Mouse (Mus musculus) neural tube, embryonic 11.5 days (tissue): ENCODE measurements at regions not wholly inside any gene's neighbourhood (a gene's known extent, or its start where the extent isn't known, plus 50 kb on each side); places are given as distances from the start of the nearest gene placed in this dataset.

ENCODE experiments used
- ATAC-seq: fragments of 200-750 bp; cut with Nextera tagmentation; 2 replicates; pipeline ENCODE4 v1.8.0; 2017; ENCODE audit warnings: moderate number of reproducible peaks, mild to moderate bottlenecking, moderate TSS enrichment, moderate library complexity; ENCODE audit not compliant: insufficient read depth, low FRiP score, low TSS enrichment
- DNase-seq: peaks from one replicate; pipeline ENCODE4 v3.0.0-alpha.2; 2015; ENCODE audit warnings: low spot score
- H3K27ac ChIP-seq: fragments of 300-500 bp; sonication (generic); 2 replicates; pipeline ENCODE4 v1.5.1; 2014; ENCODE audit warnings: low read depth, mild to moderate bottlenecking, low read length
- H3K27me3 ChIP-seq: fragments of 300-500 bp; sonication (generic); 2 replicates; pipeline ENCODE4 v1.6.1; 2014; ENCODE audit warnings: mild to moderate bottlenecking, low read length, mixed read lengths; ENCODE audit not compliant: control insufficient read depth, insufficient read depth
- H3K36me3 ChIP-seq: fragments of 300-500 bp; sonication (generic); 2 replicates; pipeline ENCODE4 v1.6.1; 2014; ENCODE audit warnings: mild to moderate bottlenecking, low read length, moderate library complexity, mixed read lengths; ENCODE audit not compliant: control insufficient read depth, insufficient read depth
- H3K4me1 ChIP-seq: fragments of 300-500 bp; sonication (generic); 2 replicates; pipeline ENCODE4 v1.6.1; 2014; ENCODE audit warnings: low read length, mixed read lengths; ENCODE audit not compliant: control insufficient read depth, insufficient read depth
- H3K4me2 ChIP-seq: fragments of 300-500 bp; sonication (generic); 2 replicates; pipeline ENCODE4 v1.6.1; 2014; ENCODE audit warnings: low read depth, mild to moderate bottlenecking, moderate library complexity
- H3K4me3 ChIP-seq: fragments of 300-500 bp; sonication (generic); 2 replicates; pipeline ENCODE4 v1.5.1; 2014; ENCODE audit warnings: low read depth, low read length
- H3K9ac ChIP-seq: fragments of 300-500 bp; sonication (generic); 2 replicates; pipeline ENCODE4 v1.6.1; 2014; ENCODE audit warnings: mild to moderate bottlenecking, low read length
- H3K9me3 ChIP-seq: fragments of 300-500 bp; sonication (generic); 2 replicates; pipeline ENCODE4 v1.6.1; 2016; ENCODE audit warnings: low read length; ENCODE audit not compliant: control insufficient read depth
- WGBS: fragments of 180-500 bp; shearing (Covaris S2); extraction: QIAGEN DNeasy Blood & Tissue Kit; methylation state at CpG from one replicate; pipeline ENCODE4 v1.1.7; 2014; 5-methylcytosine and 5-hydroxymethylcytosine counted together

GRCm38 (mm10) chr2:21267149-21267761 is 61.7 kb downstream of the Thnsl1 start:
- DNase-seq = peak; percentile 27
- 23% methylated on average over 6 of the region's 6 CpGs for WGBS
- no peaks in the 10 kb centered on the region for H3K9me3 ChIP-seq
- H3K9ac ChIP-seq = no peak overlapping the region
- H3K36me3 ChIP-seq = no peaks in the 10 kb centered on the region
- H3K4me2 ChIP-seq = no peak overlapping the region
- peaks cover 2% of the 10 kb centered on the region; the same call in 1 of the 2 replicates for H3K4me1 ChIP-seq
- H3K27ac ChIP-seq = no peak overlapping the region
- H3K27me3 ChIP-seq = no peaks in the 10 kb centered on the region
- no peak overlapping the region for H3K4me3 ChIP-seq
- peak; percentile 65 for ATAC-seq

DNA sequence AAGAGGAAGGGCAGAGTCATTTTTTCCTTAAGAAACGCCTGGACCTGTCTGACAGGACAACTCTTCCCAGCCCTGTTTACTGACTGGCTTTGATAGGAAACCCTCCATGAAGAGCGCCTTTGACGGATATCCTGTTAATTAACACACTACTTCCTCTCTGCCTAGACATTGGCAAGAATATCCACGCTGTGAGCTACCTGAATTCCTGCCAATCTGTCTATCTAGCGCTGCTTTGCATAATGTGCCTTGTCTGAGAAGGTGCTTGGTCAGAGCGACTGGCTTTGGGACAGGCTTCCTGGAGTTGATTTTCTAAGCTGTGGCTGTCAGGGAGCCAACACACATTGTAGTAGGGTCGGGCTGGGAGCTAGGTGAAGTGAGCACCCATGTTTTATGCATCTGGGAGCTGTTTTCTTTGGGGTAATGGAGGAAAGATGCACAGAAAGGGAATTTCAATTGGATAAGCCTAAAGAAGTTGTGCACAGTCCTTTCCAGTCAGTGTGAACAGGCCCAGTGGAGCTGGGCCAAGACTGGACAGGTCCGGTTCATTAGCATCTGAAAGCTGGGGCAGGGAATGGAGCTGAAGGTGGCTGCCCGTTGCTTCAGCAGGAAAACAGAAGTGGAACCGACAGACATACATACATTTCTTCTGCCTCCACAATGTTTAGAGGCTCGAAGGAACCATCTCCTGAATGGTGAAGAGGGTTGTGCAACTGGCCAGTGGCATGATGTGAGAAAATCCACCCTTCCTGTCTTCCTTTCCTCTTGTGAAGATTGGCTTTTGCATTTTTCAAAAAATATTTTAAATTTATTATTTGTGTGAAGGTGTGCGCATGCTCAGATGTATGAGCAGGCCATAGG is 64.7 kb downstream of the Thnsl1 start:
- H3K4me1 ChIP-seq = peaks cover 2% of the 10 kb centered on the region; the same call in 1 of the 2 replicates
- no peaks in the 10 kb centered on the region for H3K36me3 ChIP-seq
- ATAC-seq (no peak), DNase-seq (no peak)
- H3K9ac ChIP-seq = no peak overlapping the region
- 84% methylated on average over 12 of the region's 12 CpGs for WGBS
- no peaks in the 10 kb centered on the region for H3K9me3 ChIP-seq
- no peak overlapping the region for H3K27ac ChIP-seq
- no peak overlapping the region for H3K4me2 ChIP-seq
- no peaks in the 10 kb centered on the region for H3K27me3 ChIP-seq
- H3K4me3 ChIP-seq = no peak overlapping the region

GRCm38 (mm10) chr2:21273416-21273815 is 67.9 kb downstream of the Thnsl1 start:
- 91% methylated on average over 4 of the region's 4 CpGs for WGBS
- no peak overlapping the region for H3K4me3 ChIP-seq
- H3K4me2 ChIP-seq = no peak overlapping the region
- no peak overlapping the region for H3K9ac ChIP-seq
- no peak for ATAC-seq
- no peaks in the 10 kb centered on the region for H3K27me3 ChIP-seq
- no peak for DNase-seq
- H3K27ac ChIP-seq = no peak overlapping the region
- no peaks in the 10 kb centered on the region for H3K4me1 ChIP-seq
- no peaks in the 10 kb centered on the region for H3K36me3 ChIP-seq
- H3K9me3 ChIP-seq = no peaks in the 10 kb centered on the region

DNA sequence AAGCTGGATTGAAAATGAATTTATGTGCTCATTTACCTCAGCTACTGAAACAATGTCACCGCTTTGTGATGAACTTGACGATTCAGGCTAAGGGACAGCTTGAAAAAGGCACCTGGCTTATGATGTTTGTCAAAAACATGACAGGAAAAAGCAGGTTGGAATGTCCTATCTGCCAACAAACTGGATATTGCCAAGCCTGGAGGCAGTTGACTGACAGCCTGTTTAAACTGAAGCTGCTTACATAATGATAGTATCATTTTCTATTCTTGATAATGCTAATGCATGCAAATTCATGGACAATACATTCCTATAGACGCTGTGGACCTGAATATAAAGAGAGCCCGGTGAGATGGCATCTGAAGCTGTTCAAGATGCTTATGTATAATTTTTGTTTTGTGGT is 69.8 kb downstream of the Thnsl1 start:
- no peak for DNase-seq
- Histone ChIP-seq H3K9ac (no peak overlapping the region), H3K4me2 (no peak overlapping the region), H3K4me3 (no peak overlapping the region), H3K9me3 (no peaks in the 10 kb centered on the region), H3K27me3 (no peaks in the 10 kb centered on the region), H3K27ac (no peak overlapping the region), H3K36me3 (no peaks in the 10 kb centered on the region), H3K4me1 (no peaks in the 10 kb centered on the region)
- no peak for ATAC-seq
- WGBS = 89% methylated on average over 4 of the region's 4 CpGs

DNA sequence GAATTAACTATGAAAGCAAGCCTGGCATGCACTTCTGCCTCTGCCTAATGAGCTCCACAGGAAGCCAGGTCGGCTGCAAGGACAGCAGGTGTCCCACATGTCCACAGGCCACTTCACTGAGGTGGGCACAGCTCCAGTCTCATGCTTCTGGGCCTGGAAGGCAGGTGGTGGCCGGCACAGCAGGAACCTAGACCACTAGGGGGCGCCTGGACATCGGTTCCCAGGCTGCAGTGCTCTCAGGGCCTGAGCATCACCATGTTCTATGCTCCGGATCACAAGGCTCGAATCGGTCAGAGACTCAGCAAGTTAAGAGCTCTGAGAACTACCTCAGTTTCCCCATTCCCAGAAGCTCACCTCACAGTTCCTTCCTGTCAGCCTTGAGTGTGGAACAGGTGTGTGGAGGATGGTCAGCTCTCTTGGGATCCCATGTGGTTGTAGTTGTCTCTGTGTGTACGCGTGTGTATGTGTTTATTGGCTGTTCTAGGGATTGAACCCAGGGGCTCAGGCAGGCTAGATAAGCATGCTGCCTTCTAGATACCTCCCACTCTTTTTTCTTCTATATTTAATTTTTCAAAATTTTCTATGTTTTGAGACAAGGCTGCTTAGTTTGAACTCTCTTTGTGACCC is 75.4 kb downstream of the Thnsl1 start:
- 41% methylated on average over 9 of the region's 9 CpGs for WGBS
- no peak overlapping the region for H3K27ac ChIP-seq
- H3K4me1 ChIP-seq = no peaks in the 10 kb centered on the region
- DNase-seq = peak; percentile 83
- no peak overlapping the region for H3K4me2 ChIP-seq
- no peaks in the 10 kb centered on the region for H3K27me3 ChIP-seq
- peak; percentile 79 for ATAC-seq
- H3K36me3 ChIP-seq = no peaks in the 10 kb centered on the region
- H3K9ac ChIP-seq = no peak overlapping the region
- H3K4me3 ChIP-seq = no peak overlapping the region
- no peaks in the 10 kb centered on the region for H3K9me3 ChIP-seq

GRCm38 (mm10) chr2:21282505-21283200 is 77.1 kb downstream of the Thnsl1 start:
- H3K9ac ChIP-seq = no peak overlapping the region
- no peaks in the 10 kb centered on the region for H3K9me3 ChIP-seq
- no peaks in the 10 kb centered on the region for H3K27me3 ChIP-seq
- DNase-seq (no peak), ATAC-seq (no peak)
- H3K27ac ChIP-seq = no peak overlapping the region
- H3K4me1 ChIP-seq = no peaks in the 10 kb centered on the region
- H3K36me3 ChIP-seq = no peaks in the 10 kb centered on the region
- WGBS = 81% methylated on average over 14 of the region's 14 CpGs
- no peak overlapping the region for H3K4me2 ChIP-seq
- H3K4me3 ChIP-seq = no peak overlapping the region

DNA sequence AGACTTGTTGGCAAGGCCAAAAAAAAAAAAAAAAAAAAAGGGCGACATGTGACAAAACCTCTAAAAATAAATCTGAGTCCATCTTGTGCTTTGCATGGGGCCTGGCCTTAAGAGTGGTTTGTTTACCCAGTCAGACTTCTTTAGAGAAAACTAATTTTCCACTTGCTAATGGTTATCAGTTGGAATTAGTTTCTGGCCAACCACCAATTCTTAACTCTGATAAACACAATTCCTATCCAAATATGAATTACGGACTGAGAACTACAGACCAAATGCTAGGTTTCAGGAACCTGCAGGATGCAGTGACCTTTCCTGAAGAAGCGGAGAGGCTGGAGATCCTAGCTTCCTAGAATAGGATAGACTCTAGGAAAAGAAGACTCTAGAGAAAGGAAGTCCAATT is 79.4 kb downstream of the Thnsl1 start:
- Histone ChIP-seq H3K27ac (no peak overlapping the region), H3K4me2 (no peak overlapping the region), H3K36me3 (no peaks in the 10 kb centered on the region), H3K9ac (no peak overlapping the region), H3K9me3 (no peaks in the 10 kb centered on the region), H3K4me1 (no peaks in the 10 kb centered on the region), H3K27me3 (no peaks in the 10 kb centered on the region), H3K4me3 (no peak overlapping the region)
- DNase-seq = no peak
- WGBS = 91% methylated on average over 3 of the region's 3 CpGs
- no peak for ATAC-seq

DNA sequence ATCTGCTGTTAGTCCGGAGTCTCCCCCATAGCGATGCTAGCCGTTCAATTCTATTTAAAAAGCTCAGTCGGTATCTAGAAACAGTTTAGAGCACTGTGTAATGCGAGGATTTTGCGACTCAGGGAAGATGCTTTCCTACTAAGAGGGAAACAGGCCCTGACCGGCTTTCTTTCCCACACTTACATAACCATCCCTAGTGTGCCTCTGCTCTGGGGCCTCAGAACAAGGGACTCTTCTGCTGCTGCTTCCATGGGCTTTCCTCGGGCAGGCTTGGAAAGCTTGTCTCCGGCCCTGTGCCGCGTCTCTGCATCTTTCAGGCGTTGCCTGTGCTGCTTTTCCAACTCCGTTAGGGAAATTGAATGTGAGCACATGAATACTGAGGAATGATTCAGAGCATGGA is 79.6 kb upstream of the Gpr158 start:
- Histone ChIP-seq H3K9me3 (no peaks in the 10 kb centered on the region), H3K4me3 (no peak overlapping the region), H3K9ac (no peak overlapping the region), H3K4me2 (no peak overlapping the region), H3K4me1 (no peaks in the 10 kb centered on the region), H3K27ac (no peak overlapping the region), H3K36me3 (no peaks in the 10 kb centered on the region), H3K27me3 (no peaks in the 10 kb centered on the region)
- DNase-seq (no peak), ATAC-seq (no peak)
- WGBS = 85% methylated on average over 13 of the region's 13 CpGs
